Mouse (Mus musculus) left cerebral cortex, adult 8-10 months (tissue): ENCODE results near the gene Gtse1. TPM values are rescaled to one million over a fixed set of nuclear protein-coding genes. Genes with fewer than 3 reads are reported as not detected.
"Not testable (repeated sequence)": the region's sequence is repeated elsewhere in the genome, so short reads cannot be mapped to it uniquely, and the experiment has no call there.

Experiments used
- DNase-seq, 2 experiments: peaks; one replicate each; pipeline ENCODE4 v3.0.0; 2022; ENCODE audit warnings: low spot score in 2 of 2
- total RNA-seq, 4 experiments: library from RNA; stranded (reverse); gene quantifications; 2 replicates each; pipeline ENCODE4 v1.2.4; 2022

Gene Gtse1
- total RNA-seq, result under 1 TPM; 0.44 to 0.95 (median 0.50) TPM

- peak; percentile 88 to 96 for DNase-seq
Measured at GRCm38 (mm10) chr15:85859490-85860031, at the start of gene Gtse1. TSS of gene Gtse1 (plus strand) at chr15:85859745.

- DNase-seq, result no peak
Measured at GRCm38 (mm10) chr15:85810462-85810805, 49.1 kb upstream of the Gtse1 start.

DNA sequence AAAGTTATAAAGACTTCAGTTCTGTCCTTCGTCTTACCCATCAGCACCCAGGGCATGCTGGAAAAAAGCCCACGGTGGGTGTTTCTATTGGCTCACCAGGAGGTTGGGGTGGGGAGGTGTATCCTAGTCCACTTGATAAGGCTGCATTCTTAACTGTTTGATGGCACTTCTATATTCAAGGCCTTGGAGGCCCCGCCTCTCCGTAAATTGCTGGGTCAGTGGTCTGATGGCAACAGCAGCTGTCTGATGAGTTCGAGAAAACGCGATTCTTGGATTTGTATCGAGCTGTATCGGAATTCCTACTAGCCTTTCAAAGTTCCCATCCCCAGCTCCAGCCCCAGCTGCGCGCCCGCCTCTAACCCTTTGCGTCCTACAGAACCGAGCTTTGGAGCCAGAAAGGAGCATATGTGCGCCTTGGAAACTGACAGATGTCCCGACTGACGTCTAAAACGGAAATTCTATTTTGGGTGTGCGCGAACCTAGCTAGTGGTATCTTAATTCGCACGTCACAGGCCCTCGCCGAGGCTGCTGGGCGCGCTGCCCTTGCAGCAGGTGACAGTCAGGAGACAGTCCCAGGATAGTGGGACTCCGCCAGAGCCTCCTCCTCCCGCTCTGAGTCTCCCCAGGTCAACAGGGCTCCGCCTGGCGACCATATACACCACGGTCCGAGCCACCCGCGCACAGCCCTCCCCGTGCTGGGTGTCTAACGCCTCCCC, 48.6 kb upstream of the Gtse1 start:
- peak; percentile 63 to 81 for DNase-seq

DNA sequence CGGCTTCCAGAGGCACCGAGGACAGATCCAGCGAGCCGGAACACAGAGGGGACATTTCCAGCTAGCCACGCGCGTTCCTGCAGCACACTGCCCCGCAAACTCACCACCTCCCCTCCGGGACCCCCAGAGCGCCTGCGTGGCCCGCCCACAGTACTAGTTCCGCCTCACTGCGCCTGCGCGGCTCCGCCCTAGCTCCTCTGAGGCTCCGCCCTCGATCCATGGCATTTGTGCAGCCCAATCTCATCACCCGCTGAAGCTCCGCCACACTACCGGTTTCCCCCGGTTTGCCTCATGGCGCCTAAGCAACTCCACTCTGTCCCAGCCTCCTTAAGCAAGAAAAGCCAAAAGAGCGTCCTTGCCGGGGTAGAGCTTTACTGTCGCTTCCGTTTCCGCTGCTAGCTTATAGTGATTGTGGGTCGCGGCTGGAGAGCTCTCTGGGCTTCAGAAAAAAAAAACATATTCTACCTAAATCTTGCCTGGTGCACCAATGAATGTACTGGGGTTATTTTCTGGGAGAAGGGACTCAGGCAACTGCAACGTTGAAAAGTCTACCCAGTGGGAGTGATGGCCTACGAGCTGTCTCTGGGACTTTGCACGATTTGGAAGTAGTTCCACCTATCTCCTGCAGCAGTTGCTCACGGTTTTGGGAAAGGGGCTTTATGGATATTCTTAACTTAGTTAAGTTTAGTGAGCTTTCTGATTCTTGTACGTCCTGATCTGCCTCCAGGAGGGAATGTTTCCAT, 47.8 kb upstream of the Gtse1 start, which contains the start of gene Cdpf1:
Cdpf1 (minus strand) TSS at position 163 of the 743 bp plus-strand sequence.
- DNase-seq, result peak; percentile 97 to 99

- DNase-seq, result no peak
Measured at GRCm38 (mm10) chr15:85813428-85813827, 46.1 kb upstream of the Gtse1 start.

GRCm38 (mm10) chr15:85821203-85822010, 38.1 kb upstream of the Gtse1 start, which contains the start of gene Pkdrej:
TSS of gene Pkdrej (minus strand) at chr15:85821734.
- peak in 1 of 2 experiments; percentile 27 for DNase-seq

DNA sequence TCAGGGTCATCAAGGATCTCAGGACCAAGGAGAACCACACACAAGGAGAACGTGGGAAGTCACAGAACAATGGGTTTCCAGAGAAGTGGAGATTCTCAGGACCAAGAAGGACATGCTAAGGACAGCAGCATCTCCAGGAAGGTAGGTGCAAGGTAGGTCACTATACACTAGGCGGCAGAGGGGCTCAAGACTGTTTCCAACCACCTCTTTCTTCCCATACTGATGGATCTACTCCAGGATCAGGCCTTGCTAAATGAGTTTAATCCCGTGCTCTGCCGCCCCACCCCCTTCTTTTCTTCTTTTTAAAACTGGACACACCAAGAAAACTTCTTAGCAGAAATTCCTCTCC, 37.6 kb upstream of the Gtse1 start:
- DNase-seq, result no peak

GRCm38 (mm10) chr15:85826676-85827075, 32.9 kb upstream of the Gtse1 start:
- DNase-seq, result no peak

DNA sequence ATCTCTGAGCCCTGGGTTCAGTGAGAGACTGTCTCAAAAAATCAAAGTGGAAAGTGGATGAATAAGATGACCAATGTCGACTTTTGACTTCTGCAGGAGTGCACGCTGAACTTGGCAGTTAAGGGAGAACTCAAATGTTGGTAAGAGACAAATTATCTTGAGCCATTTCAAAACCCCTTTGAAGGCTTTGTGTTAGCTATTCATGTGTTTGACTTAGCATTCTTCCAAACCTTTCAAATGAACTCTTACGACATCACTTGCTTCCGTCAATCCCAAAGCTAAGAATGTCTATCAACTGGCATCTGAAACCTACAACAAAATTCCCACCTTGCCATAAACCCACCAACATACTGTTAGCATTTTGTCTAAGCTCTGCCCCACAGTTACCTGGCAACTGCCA, 31.5 kb upstream of the Gtse1 start:
- DNase-seq, result no peak

DNA sequence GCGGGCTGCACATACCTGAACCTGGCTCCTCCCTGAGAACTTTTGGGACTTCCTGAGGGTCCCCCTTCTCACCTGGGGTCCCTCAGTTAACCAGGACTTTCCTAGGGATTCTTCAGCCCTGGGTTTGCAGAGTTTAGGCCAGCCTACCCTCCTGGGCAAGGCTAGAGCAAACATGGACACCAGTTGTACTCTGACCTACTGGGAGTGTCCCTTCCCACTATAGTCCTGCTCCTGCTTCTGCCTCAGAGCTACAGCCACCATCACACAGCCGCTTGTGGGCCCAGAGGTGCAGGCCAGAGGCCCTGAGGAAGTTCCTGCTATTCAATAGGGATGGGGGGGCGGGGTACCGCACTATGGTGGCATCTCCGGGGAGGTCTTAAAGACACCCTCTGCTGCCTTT, 30.1 kb upstream of the Gtse1 start:
- no peak for DNase-seq

DNA sequence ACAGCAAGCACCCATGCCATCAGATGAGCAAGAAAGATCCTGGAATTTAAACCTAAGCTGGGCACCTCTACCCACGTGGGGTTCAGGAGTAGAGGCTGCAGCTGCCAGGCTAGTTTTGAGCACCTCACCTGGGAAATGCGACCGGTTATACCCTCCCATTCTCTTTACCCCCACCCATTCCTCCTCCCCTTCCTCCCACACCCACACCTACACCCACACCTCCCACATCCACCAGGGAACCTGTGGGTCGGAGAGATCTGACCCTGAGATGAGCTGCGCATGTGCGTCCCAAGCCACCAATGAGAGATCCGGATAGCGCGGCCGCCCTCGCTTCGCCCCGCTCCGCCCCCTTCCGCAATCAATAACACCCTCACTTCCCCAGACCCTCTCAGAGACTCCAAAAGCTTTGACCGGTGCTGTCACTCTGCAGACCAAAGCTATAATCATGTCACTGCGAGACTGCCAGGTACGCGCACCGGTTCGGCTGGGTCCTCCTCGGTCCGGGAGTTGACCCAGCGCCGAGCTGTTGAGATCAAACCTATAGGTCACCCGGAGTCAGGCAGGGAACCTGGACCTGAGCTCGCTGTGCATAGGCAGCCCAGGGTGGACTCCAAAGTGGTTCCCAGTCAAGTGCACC, 27.5 kb upstream of the Gtse1 start, which contains the start of gene Ttc38:
Ttc38 (plus strand) TSS at position 353 of the 637 bp plus-strand sequence.
- DNase-seq, result peak; percentile 70 to 80

DNA sequence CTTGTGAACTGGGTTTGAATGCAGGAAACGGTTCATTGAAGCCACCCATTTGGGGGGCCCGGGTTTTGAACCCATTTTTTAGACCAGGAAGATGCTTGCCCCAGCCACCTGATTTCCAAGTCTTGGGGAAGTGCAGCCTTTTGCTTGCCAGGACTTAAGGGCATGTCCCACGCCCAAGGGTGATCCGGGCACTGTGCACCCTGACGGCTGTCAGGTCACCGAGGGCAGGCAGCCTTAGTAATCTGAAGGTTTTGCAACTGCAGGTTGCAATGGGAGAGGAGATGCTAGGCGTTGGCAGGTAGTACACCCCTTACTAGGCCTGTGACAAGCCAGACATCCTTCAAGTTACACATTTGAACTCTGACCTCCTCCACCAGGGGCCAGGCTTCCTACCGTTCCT, 26.9 kb upstream of the Gtse1 start:
- DNase-seq, result no peak

GRCm38 (mm10) chr15:85835335-85835734, 24.2 kb upstream of the Gtse1 start:
- no peak for DNase-seq

- DNase-seq, result no peak
Measured at GRCm38 (mm10) chr15:85836887-85837286, 22.7 kb upstream of the Gtse1 start.

DNA sequence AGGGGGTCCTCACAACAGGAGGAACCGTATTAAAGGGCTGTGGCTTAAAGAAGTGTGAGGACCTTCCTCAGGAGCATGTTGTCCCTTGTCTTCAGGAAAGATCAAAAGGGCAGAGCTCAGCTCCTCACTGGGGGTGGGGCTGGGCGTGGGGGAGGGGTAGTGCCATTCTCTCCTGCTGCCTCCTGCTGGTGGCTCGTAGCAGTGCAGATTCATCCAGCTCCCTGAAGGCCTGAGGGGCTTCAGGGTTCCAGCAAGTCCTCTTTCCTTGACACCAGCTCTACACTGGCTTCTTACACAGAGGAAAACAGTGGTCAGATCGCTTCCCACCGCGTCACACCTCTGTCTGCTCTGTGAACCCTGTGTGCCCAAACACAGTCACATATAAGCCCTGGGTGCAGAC, 18.6 kb upstream of the Gtse1 start:
- no peak for DNase-seq

DNA sequence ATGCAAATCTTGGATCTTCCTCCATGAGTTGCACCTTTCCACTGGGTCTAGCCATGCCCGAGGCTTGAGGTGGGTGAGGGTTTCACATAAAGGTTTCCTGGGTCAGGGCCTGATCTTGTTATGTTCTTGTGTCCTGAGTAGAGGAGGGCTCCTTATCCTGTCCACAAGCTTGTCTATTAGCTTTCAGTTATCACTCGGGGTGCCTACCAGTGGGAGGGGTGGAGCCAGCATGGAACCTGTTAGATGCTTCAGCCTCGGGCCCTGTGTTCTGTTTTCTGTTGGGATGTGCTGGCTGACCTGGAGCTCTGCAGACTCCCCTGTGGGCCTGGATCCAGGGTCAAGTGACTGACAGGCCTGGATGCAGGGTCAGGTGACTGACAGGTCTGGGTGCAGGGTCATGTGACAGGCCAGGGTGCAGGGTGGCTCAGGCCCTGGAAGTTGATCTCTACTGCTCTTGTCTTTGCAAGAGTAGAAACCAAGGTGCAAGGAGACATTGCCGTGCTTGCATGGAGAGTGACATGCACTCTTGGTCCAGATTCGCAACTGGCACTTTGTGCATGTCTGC, 17.7 kb upstream of the Gtse1 start:
- no peak for DNase-seq

DNA sequence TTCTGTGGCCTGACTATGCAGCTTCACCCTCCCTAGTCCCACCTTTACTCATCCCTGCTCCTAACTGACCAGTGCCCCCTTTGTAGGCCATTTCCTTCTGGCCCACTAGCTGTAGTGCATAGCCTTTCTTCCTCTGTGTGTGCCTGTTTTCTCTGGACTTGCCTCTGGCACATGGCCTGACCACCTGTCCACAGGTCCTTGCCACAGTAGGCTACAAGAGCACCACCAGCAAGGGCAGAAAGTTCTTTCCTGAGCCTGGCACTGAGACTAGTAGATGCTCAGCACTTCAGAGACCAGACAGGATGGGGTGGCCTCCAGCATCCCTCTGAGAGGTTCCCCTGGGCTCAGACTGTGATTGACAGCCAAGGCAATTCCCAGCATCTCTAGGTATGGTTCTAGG, 14.5 kb upstream of the Gtse1 start:
- DNase-seq, result no peak

- no peak for DNase-seq
Measured at GRCm38 (mm10) chr15:85851656-85852392, 7.7 kb upstream of the Gtse1 start.

- no peak for DNase-seq
Measured at GRCm38 (mm10) chr15:85858980-85859489, 510 bp upstream of the Gtse1 start.

- DNase-seq, result not testable (repeated sequence)
Measured at GRCm38 (mm10) chr15:85865913-85866312, 6.4 kb downstream of the Gtse1 start.
